Mouse (Mus musculus) spleen, postnatal 4 days (tissue): ENCODE results near the gene Vmn2r60.
"Not testable (repeated sequence)": the region's sequence is repeated elsewhere in the genome, so short reads cannot be mapped to it uniquely, and the experiment has no call there.

Source experiments
- DNase-seq, 2 experiments: peaks; one replicate each; pipeline ENCODE4 v3.0.0; 2022; ENCODE audit warnings: low spot score in 2 of 2

The Vmn2r60 gene

DNA sequence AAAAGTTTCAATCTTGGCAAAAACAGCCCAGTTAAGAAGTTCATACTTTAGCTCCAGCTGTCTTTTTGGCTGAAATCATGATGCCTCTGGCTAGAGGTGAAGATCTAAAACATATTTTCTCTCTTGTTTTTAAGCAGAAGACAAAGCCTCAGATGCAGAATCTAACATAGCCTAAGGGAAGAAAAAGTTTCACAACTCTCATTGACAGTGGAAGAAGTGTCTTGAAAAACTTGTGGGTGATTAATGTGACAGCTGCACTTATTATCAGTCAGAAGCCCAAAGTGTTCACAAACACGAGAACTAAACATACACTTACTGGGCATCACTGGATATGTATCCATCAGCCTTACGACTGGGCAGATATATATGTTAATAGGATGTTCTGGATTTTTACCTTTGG lies at the start of gene Vmn2r60:
Gene Vmn2r60 (plus strand): TSS at position 301 of the 400 bp plus-strand sequence.
- no peak for DNase-seq

DNA sequence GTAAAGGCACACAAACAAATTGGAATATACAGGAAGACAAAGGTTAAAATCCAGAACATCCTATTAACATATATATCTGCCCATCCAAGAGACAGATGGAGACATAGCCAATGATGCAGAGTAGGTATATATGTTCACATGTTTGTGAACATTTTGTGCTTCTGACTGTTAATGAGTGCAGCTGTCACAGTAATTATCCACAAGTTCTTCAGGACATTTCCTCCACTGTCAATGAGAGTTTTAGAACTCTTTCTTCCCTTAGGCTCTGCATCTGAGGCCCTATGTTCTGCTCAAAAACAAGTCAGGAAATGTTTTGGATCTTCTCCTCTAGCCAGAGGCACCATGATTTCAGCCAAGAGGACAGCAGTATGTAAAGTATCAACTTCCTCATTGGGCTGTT lies 48.6 kb upstream of the Vmn2r60 start, which contains the start of gene Vmn2r59:
Gene Vmn2r59 (minus strand): TSS at position 101 of the 400 bp plus-strand sequence.
- no peak for DNase-seq

DNA sequence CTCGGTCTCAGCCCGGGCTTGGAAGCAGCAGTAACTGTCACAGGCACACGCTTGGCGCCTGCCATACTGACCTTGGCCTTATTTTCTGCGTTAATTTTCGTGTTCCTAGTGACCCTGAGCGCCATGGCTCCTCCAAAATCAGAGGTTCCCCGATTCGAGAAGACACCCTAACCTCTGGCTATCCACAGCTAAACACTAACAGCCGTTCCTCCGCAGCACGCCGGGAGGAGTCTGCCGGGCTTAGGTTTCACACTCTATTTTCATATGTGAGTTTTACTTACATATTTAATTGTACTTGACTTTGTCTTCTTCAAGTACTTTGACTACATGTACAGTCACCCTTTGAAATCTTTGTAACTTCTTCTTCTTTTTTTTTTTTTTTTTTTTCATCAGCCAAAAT lies 509 bp upstream of the Vmn2r60 start:
- DNase-seq: not testable (repeated sequence)
